Mouse (Mus musculus): ENCODE results near the gene Emc4. TPM values are rescaled to one million over a fixed set of nuclear protein-coding genes. Genes with fewer than 3 reads are reported as not detected.

Gene Emc4
- polyA plus RNA-seq, 1 experiment from 2014 or later = 217 TPM

- no peak overlapping the region for H3K4me2 ChIP-seq (ENCODE audit: low read depth, low read length)
- H3K36me3 ChIP-seq (ENCODE audit: control insufficient read depth, insufficient read depth, low read length) = no peaks in the 10 kb centered on the region
- H3K4me3 ChIP-seq (ENCODE audit: low read depth, low read length) = no peak overlapping the region
- no peak overlapping the region for H3K27ac ChIP-seq (ENCODE audit: low read depth, low read length)
- no peaks in the 10 kb centered on the region for H3K4me1 ChIP-seq (ENCODE audit: control insufficient read depth, insufficient read depth, low read length)
- no peak overlapping the region for H3K9ac ChIP-seq (replicated peaks; ENCODE audit: low read depth, low read length)
- H3K9me3 ChIP-seq (ENCODE audit: control insufficient read depth, low read length) = no peaks in the 10 kb centered on the region
- no peak for ATAC-seq (ENCODE audit: low read depth)
- H3K27me3 ChIP-seq (ENCODE audit: control insufficient read depth, insufficient read depth, low read length) = no peaks in the 10 kb centered on the region
- WGBS = 76% methylated on average over 7 of the region's 7 CpGs
Observed at GRCm38 (mm10) chr2:112315638-112316037, 52.2 kb downstream of the Emc4 start.

Other genes starting within 250 kb of the Emc4 start
- not detected in 2 replicates for gene Olfr1316, start 233.1 kb downstream of the Emc4 start, polyA plus RNA-seq (2014; fragmentation: Nextera tagmentation; extraction: Ambion mirVana)
- gene Olfr1317, start 227.7 kb downstream of the Emc4 start, polyA plus RNA-seq (2014; fragmentation: Nextera tagmentation; extraction: Ambion mirVana) = not detected in 2 replicates
- 0.08 TPM in 1 of 2 replicates, not detected in the other for gene Olfr1318, start 213.8 kb downstream of the Emc4 start, polyA plus RNA-seq (2014; fragmentation: Nextera tagmentation; extraction: Ambion mirVana)
- 22.4 and 26.1 TPM in 2 replicates for gene Lpcat4, start 128.6 kb downstream of the Emc4 start, polyA plus RNA-seq (2014; fragmentation: Nextera tagmentation; extraction: Ambion mirVana)
- gene Nutm1, start 108.7 kb downstream of the Emc4 start, polyA plus RNA-seq (2014; fragmentation: Nextera tagmentation; extraction: Ambion mirVana) = 0.09 TPM in 1 of 2 replicates, not detected in the other
- 156 and 185 TPM in 2 replicates for gene Nop10, start 106.1 kb downstream of the Emc4 start, polyA plus RNA-seq (2014; fragmentation: Nextera tagmentation; extraction: Ambion mirVana)
- gene Slc12a6, start 102.2 kb downstream of the Emc4 start, polyA plus RNA-seq (2014; fragmentation: Nextera tagmentation; extraction: Ambion mirVana) = 26.9 and 28.7 TPM in 2 replicates
- not detected in 2 replicates for gene Gm21985, start 101.7 kb downstream of the Emc4 start, polyA plus RNA-seq (2014; fragmentation: Nextera tagmentation; extraction: Ambion mirVana)
- gene Katnbl1, start 11.2 kb upstream of the Emc4 start, polyA plus RNA-seq (2014; fragmentation: Nextera tagmentation; extraction: Ambion mirVana) = 37.7 and 38.4 TPM in 2 replicates
- gene Emc7, start 87.0 kb upstream of the Emc4 start, polyA plus RNA-seq (2014; fragmentation: Nextera tagmentation; extraction: Ambion mirVana) = 23.3 and 23.8 TPM in 2 replicates
- gene Chrm5, start 112.7 kb upstream of the Emc4 start, polyA plus RNA-seq (2014; fragmentation: Nextera tagmentation; extraction: Ambion mirVana) = 0.88 and 1.5 TPM in 2 replicates
- gene Aven, start 124.9 kb upstream of the Emc4 start, polyA plus RNA-seq (2014; fragmentation: Nextera tagmentation; extraction: Ambion mirVana) = 3.0 and 3.3 TPM in 2 replicates